Mouse (Mus musculus): ENCODE measurements around the gene Mdm2.
A peak's percentile ranks its signal among the peaks of the same experiment; 100 is the strongest.
"Not testable (repeated sequence)": the region's sequence is repeated elsewhere in the genome, so short reads cannot be mapped to it uniquely, and the experiment has no call there.

Mdm2 gene

DNA sequence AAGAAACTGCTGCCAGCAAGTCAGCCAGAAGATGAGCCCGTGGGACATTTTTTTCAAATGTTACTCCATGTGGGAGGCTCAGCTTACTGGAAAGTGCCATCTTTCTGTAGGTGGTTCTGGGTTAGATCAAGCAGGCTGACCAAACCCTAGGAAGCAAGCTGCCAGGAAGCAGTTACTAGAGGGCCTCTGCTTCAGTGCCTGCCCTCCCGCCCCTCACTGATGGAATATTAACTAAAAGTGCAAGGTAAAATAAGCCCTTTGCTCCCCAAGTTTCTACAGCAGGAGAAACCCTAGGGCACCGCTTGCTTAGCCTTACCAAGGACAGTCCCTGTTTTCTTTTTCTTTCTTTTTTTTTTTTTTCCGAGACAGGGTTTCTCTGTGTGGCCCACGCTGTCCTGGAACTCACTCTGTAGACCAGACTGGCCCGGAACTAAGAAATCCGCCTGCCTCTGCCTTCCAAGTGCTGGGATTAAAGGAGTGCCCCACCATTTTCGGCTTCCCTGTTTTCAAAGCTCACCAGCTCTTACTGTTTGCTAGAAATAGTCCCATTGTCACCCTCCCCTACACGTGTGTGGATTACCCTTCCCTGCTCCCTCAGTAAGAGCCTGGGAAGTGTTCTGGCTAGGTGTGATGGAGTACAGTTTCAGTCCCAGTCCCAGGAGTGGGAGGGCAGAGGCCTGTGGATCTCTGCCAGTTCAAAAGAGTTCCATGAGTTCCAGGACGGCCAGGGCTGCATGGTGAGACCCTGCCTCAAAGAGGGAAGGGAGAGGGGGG, 37.9 kb upstream of the Mdm2 start:
- DNase-seq, result no peak

DNA sequence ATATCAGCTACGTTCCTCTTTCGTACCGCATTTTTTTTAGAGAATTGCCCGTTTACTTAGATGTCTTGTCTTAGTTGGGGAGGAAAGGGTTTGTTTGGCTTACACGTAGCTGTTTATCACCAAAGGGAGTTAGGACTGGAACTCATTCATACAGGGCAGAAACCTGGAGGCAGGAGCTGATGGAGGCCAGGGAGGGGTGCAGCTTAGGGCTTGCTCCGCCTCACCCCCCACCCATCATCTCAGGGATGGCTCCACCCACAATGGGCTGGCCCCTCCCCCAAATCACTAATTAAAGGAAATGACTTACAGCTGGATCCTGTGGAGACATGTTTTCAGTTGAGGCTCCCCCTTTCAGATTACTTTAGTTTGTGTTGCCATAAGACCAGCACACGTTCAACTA, 37.2 kb upstream of the Mdm2 start:
- no peak for DNase-seq

GRCm38 (mm10) chr10:117746297-117746883, 35.8 kb upstream of the Mdm2 start, which contains the start of gene Slc35e3:
Gene Slc35e3, minus strand, starts transcription at chr10:117746365.
- peak; percentile 95 for DNase-seq

GRCm38 (mm10) chr10:117745570-117746296, 35.2 kb upstream of the Mdm2 start:
- peak; percentile 32 for DNase-seq

GRCm38 (mm10) chr10:117743917-117744316, 33.4 kb upstream of the Mdm2 start:
- no peak for DNase-seq

- DNase-seq, result no peak
Measured at GRCm38 (mm10) chr10:117743182-117743581, 32.6 kb upstream of the Mdm2 start.

GRCm38 (mm10) chr10:117742618-117743017, 32.1 kb upstream of the Mdm2 start:
- DNase-seq, result no peak

DNA sequence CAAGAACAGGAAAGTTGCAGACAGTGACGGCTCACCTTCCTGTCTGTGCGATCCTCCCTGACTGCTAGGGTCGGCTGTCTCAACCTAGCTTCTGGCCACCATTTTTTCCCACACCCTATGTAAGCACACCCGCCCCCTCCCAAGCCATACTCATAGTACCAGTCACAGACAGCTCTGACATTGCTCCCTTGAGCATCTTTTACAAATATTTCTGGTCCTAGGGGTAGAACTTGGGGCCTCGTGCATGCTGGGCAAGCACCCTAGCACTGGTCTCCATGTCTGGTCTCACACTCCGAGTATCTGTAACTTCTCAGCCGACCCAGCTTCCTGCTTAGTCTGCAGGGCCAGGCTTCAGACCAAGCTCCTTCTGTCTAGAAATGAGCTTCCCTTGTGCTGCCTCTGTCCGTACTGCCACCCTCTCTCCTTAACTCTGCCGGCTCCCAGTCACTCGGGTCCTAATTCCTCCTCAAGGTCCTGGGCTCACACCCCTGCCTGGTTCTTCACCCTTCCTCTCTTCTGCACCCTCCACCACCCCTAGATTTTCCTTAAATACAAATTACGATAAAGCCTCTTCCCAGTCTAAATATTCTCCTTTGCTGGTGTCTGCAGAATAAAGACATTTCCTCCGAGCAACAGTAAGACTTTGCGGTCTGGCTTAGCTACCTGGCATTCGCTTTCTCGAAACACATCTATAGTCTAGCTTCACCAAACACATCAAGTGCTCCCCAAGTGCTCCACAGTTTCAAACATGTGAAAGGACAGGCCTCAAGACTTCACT, 31.3 kb upstream of the Mdm2 start:
- DNase-seq, result no peak

DNA sequence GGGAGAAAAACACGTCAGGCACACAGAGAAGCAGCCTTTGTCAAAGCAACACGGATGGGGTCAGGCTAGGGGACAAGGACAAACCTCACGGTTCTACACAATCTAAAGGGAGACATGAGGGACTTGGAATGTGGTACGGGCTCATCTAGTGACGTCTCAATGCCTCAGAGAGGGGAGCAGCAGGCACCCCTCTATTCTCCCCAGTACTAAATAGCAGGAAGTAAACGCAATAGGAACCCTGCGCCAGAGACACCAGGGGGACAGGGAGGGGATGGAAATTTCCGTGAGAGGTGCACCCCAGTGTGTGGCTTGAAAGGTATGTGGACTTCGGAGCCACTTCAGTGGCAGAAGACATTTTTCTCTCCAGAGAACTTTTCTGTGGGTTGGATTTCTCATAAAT, 30.4 kb upstream of the Mdm2 start:
- no peak for DNase-seq

- no peak for DNase-seq
Measured at GRCm38 (mm10) chr10:117740171-117740570, 29.6 kb upstream of the Mdm2 start.

- DNase-seq, result no peak
Measured at GRCm38 (mm10) chr10:117739648-117739948, 29.0 kb upstream of the Mdm2 start.

DNA sequence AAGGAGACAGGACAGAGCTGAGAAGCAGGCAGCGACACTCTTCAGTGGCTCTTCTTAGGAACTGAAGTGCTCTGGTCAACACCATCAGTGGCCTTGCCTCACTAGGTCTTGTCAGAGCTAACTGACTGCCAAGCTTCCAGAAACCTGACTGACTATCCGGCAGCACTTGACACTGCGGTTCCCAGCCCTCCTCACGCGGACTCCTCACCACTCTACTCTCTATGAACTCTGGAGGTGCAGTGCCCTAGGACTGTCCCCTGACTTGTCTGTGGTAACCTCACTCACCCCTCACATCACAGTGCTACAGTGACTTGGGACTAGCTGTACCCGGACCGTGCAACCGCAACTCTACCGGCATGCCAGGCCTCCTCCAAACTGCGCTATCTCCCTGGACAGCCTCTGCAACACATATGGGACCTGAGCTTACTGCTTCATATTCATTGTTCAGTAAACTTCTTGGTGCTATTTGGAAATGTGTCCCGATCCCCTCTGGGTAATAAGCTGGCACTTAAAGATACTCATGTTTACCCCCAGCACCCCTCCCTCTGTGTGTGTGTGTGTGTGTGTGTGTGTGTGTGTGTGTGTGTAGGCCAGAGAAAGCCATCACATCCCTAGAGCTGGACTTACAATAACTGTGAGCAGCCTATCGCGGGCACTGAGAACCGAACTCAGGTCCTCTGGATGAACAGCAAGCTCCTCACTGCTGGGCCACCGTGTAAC, 28.5 kb upstream of the Mdm2 start:
- no peak for DNase-seq

GRCm38 (mm10) chr10:117738140-117738921, 27.8 kb upstream of the Mdm2 start:
- no peak for DNase-seq

DNA sequence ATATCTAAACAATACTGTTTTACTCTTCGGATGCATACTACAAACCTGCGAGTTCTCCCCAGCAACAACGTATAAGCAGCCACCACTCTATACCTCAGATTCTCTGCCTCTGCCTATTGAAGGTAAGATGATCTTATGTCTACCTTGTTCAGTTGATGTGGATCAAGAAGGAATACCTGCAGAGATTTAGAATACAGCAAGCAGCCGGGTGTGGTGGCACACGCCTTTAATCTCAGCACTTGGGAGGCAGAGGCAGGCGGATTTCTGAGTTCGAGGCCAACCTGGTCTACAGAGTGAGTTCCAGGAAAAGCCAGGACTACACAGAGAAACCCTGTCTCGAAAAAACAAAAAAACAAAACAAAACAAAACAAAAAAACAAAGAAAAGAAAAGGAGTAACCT, 26.9 kb upstream of the Mdm2 start:
- DNase-seq, result not testable (repeated sequence)

DNA sequence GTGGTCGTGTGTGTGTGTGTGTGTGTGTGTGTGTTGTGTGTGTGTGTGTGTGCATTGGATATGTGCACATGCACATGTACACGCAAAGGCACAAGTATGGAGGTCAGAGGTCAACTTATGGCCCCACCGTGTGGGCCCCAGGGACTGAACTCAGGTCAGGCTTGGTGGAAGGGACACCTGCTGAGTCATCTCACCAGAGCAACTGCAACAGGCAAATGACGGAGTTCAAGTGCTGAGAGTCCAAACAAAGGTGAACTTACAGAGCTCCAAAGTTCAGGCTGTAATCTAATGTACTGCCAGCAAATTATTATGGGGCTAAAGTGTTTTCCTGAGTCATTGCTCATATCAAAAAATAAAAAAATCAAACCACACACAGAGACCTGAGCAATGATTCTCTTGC, 26.5 kb upstream of the Mdm2 start:
- no peak for DNase-seq

DNA sequence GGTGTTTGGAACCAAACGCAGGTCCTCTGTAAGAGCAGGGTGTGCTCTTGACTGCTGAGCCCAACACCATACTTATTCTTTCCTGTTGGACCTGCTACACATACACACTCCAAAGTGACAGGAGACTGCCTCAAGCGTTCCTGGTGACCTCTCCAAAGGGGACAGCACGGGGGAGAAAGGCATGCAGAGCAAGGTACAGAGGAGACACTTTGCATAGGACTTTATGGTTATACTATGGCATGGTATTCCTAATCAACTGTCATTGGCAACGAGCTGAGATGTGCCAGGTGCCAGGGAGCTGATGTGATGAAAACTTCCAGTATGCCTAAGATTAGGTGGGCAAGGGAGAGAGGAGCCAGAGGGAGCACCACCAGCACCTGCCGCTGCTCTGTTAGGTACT, 26.0 kb upstream of the Mdm2 start:
- DNase-seq, result no peak

GRCm38 (mm10) chr10:117735396-117735795, 24.8 kb upstream of the Mdm2 start:
- DNase-seq, result not testable (repeated sequence)

- DNase-seq, result not testable (repeated sequence)
Measured at GRCm38 (mm10) chr10:117734104-117734852, 23.7 kb upstream of the Mdm2 start.

- DNase-seq, result not testable (repeated sequence)
Measured at GRCm38 (mm10) chr10:117733626-117734025, 23.1 kb upstream of the Mdm2 start.

DNA sequence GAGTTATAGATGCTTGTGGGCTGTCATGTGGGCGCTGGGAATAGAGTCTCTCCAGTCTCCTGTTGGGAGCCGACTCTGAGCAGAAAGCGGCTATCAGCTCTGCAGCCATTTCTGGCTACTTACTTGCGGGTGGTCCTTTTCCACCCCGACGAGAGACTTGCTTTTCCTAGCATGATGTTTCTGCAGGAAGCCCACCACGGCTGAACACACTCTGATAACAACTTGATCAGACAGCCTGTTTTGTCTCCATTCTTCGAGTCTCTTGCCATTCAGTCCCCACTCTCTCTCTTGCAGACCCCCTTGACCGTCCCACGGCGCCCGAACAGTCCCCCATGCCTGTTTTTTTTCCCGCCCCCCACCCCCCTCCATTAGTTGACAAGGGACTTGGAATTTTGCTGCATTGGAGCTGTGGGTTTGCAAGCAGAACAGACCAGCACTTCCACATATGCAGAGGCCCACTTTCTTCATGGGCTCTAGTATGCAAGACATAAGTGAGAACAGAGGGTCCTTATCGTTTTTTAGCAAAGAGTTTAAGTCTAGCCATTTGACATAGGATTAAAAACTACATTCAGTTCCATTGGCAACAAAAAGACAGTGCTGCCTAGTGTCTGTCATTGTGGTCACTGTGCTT, 22.5 kb upstream of the Mdm2 start:
- DNase-seq, result no peak

DNA sequence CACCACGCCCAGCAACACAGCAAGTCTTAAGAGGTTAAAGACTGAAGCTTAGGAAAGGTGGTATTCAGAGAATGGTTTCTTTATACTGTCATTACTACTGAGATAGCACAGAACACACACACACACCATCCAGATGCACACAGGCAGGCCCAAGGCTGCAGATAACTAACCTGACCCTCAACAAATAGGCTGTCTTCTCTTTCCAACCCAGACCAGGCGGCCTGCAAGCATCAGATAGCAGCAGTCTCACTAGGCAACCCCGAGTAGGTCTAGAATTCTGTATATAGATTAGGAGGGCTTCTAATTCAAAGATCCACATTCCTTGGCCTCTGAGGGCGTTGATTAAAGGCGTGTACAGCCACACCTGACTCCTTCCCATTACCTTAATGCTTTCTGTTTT, 21.6 kb upstream of the Mdm2 start:
- DNase-seq, result no peak
